Mouse (Mus musculus) heart, postnatal 14 days (tissue): Measurements from ENCODE around the gene Csnk1e. TPM values are rescaled to one million over a fixed set of nuclear protein-coding genes. Genes with fewer than 3 reads are reported as not detected.
"Not testable (repeated sequence)": the region's sequence is repeated elsewhere in the genome, so short reads cannot be mapped to it uniquely, and the experiment has no call there.

Experiments used
- DNase-seq, 2 experiments: peaks; one replicate each; pipeline ENCODE4 v3.0.0; 2021 to 2022
- intact Hi-C: fragments of 180-260 bp; cut with DNase I; formaldehyde crosslinking; loops from one replicate; pipeline ENCODE4 v1.15.1; 2025
- long read RNA-seq, 2 experiments: library from polyadenylated mRNA; stranded (forward); transcript quantifications; one replicate each; pipeline ENCODE4 v2.0.0; 2021
- total RNA-seq, 2 experiments: library from RNA; stranded (reverse); gene quantifications; 2 replicates each; pipeline ENCODE4 v1.2.3; 2021

Gene Csnk1e
- total RNA-seq, result 10 to 100 TPM; 62.3 to 67.3 TPM
- long read RNA-seq, experiment 1, transcript Csnk1e-201 (11 exons, 2,694 nt), result minor isoform, 7 of 84 reads
- long read RNA-seq, experiment 1, transcript Csnk1e-202 (11 exons, 1,391 nt), result major isoform, 59 of 84 reads
- long read RNA-seq, experiment 1, partial matches to known transcripts, result 4 of 84 reads
- long read RNA-seq, experiment 1, other reads (novel, unspliced or antisense), result 13 of 84 reads
- long read RNA-seq, experiment 2, transcript Csnk1e-202 (11 exons, 1,391 nt), result major isoform, 37 of 59 reads
- long read RNA-seq, experiment 2, transcript Csnk1e-201 (11 exons, 2,694 nt), result minor isoform, 7 of 59 reads
- long read RNA-seq, experiment 2, partial matches to known transcripts, result 4 of 59 reads
- long read RNA-seq, experiment 2, other reads (novel, unspliced or antisense), result 10 of 59 reads

- intact Hi-C loops, result no loop called here
Observed at GRCm38 (mm10) chr15:79455106-79455810, at the start of gene Csnk1e. TSS of gene Csnk1e (minus strand) at chr15:79455566.

DNA sequence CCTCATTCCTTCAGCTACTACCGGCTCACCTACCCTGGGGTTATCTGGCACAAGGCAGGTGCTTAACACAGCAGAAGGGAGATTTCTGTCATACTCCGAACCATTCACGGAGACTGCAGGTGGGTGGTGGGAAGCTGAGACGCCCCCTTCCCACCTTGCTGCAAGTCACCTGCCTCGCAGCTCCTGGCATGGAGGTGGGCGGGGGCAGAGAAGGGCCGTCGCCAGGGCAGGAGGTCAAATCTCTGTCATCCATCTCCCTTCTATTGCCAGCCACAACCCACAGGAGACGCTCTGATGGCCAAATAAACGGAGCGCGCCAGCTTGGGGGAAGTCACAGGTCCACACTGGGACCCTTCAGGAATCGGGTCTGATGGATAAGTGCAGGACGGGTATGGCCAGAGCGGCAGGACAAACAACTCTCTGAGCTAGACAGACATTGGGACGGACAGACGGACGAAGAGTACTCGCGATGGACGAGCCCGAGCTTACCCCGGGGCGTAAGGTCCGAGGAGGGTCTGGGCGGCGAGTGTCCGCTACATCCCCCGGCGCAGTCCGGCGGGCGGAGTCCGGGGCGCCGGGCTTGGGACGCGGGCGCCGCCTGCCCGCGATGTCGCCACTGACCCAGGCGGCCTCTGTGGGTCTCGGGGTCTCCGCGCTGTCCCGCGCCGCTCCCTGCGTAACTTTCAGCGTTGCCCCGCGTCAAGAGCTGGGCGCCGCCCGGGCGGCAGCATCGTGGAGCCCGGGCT, 49.5 kb upstream of the Csnk1e start, which contains the start of gene Kcnj4:
Gene Kcnj4 (minus strand): TSS at position 535 of the 746 bp plus-strand sequence.
- intact Hi-C loops, result no loop called here
- no peak for DNase-seq

More at GRCm38 (mm10) chr15:79455106-79455810, at the start of gene Csnk1e:
- DNase-seq, result peak; percentile 75 to 78

DNA sequence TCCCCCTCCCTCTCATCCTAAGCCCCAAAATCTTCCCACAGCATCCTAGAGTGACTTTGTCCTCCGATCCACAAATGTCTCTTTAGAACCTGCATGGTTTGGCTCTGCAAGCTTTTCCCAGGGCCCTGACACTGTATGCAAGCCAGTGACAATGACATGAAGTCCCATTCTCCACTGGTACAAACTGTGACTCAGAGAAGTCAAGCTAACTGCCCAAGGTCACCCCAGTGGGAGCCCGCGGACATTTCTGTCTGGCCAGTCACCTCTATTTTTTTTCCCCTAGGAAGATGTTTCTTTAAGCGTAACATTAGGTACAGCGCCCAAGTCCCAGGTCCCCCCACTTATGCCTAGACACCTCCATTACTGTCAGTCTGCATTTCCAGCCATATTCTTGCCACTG, 48.1 kb upstream of the Csnk1e start:
- intact Hi-C loops, result no loop called here
- DNase-seq, result no peak

DNA sequence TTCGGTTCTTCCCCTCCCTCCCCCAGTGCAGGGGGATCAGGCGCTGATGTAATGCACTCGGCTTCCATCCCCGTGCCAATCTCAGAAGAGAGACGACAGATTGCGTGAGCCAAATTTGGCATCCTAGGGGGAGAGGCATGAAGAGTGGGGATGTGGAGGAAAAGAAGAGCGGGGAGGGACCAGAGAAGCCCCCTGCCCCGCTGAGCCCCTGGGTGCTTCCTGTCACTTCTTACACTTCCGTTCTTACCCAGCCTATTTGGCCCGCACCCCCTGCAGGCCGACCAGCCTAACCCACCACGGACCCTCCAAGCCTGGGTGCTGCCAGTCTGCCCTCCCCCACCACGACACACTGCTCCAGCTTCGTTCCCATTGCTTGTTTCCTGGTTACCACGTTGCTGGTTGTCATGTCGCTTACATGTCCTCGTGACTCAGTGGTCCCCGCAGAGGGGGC, 47.5 kb upstream of the Csnk1e start:
- no peak for DNase-seq
- intact Hi-C loops, result no loop called here

- intact Hi-C loops, result no loop called here
- no peak for DNase-seq
Observed at GRCm38 (mm10) chr15:79500110-79500509, 44.7 kb upstream of the Csnk1e start.

DNA sequence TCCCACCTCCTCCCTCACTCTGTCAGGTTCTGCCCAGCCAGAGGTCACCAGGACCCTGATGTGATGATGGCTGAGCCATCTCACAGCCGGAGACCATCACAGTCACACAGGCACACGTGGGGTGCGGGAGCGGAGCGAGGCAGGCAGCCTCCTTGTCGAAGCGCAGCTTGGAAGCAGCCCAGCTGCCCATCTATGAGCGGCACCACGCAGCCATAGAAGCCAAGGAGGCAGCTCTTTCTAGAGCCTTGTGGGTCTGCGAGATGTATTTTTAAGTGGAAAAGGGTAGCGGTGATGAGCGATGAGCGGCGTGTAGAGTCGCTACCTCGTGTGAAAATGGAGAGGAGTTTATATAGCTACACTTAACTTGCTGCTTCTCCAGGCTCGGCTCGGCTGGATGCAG, 38.2 kb upstream of the Csnk1e start:
- intact Hi-C loops, result no loop called here
- no peak for DNase-seq

DNA sequence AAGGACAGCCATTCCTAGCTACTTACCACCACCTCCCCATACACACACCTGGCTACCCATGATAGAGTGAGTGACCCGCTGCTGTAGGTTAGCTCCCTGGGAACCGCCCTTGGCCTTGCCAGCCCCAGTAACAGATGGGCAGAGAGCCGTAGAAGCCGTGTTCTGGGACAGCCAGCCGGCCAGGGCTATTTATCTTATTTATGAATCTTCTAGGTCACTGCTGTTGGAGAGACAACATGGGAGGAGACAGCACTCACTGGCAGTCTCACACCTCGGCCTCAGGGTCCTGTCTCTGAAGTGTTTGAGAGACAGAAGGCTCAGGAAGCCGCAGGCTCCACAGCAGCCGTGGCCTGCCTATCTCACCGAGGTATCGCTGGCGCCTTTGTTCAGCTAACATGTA, 34.1 kb upstream of the Csnk1e start:
- intact Hi-C loops, result no loop called here
- no peak for DNase-seq

- intact Hi-C loops, result no loop called here
Observed at GRCm38 (mm10) chr15:79481181-79481688, 25.9 kb upstream of the Csnk1e start.

GRCm38 (mm10) chr15:79477227-79477626, 21.9 kb upstream of the Csnk1e start:
- intact Hi-C loops, result no loop called here
- DNase-seq, result no peak

More at GRCm38 (mm10) chr15:79481181-79481688, 25.9 kb upstream of the Csnk1e start:
- no peak for DNase-seq

DNA sequence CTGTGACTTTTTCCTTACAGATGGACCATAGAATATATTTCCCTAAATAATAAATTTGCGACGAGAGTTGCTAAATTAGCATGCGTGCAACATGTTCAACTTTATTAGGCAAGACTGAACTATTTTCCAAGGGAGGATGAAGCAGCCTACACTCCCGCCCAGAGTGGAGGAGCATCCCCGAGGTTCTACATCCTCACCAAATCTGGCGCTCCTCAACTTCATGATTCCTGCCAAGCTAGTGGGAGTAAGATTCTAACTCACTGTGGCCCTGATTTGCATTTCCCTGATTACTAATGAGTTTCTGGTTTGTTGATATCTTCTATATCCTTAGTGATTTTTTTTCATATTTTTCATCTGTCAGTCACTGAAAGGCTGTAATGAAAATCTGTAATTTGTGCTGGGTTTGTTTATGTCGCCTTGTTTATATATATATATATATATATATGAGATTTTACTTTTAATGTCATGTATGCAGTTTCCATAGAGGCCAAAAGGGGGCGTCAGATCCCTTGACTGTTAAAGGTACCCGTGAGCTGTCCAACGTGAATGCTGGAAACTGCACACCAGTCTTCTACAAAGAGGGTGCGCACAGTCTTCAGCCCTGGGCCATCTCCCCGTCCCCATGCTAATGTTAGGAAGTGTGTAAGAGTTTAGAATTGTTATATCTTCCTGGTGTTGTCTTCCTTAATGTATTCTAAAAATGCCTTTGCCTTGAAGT, 18.4 kb upstream of the Csnk1e start:
- DNase-seq, result no peak
- intact Hi-C loops, result loop anchor here (5.0 kb wide), 1 partner anchor 134 kb away; the partner anchor contains the start of gene Dmc1

GRCm38 (mm10) chr15:79473042-79473441, 17.7 kb upstream of the Csnk1e start:
- no peak for DNase-seq
- intact Hi-C loops, result loop anchor here (5.0 kb wide), 1 partner anchor 134 kb away; the partner anchor contains the start of gene Dmc1

GRCm38 (mm10) chr15:79471095-79471494, 15.7 kb upstream of the Csnk1e start:
- DNase-seq, result no peak
- intact Hi-C loops, result loop anchor here (5.0 kb wide), 1 partner anchor 136 kb away; the partner anchor contains the start of gene Dmc1

GRCm38 (mm10) chr15:79470583-79470982, 15.2 kb upstream of the Csnk1e start:
- intact Hi-C loops, result loop anchor here (5.0 kb wide), 1 partner anchor 137 kb away; the partner anchor contains the start of gene Dmc1
- DNase-seq, result peak in 1 of 2 experiments; percentile 17

GRCm38 (mm10) chr15:79469577-79469976, 14.2 kb upstream of the Csnk1e start:
- intact Hi-C loops, result loop anchor here (5.0 kb wide), 1 partner anchor 242 kb away; the partner anchor contains the start of genes Gm49486 and Pick1

GRCm38 (mm10) chr15:79466601-79467286, 11.4 kb upstream of the Csnk1e start:
- intact Hi-C loops, result loop anchor here (1.0 to 5.0 kb wide), 5 partner anchors 56 to 239 kb away; partner anchors contain the start of genes Gm49486 and Pick1

More at GRCm38 (mm10) chr15:79469577-79469976, 14.2 kb upstream of the Csnk1e start:
- no peak for DNase-seq

GRCm38 (mm10) chr15:79456546-79456945, 1.2 kb upstream of the Csnk1e start:
- intact Hi-C loops, result no loop called here
- no peak for DNase-seq

More at GRCm38 (mm10) chr15:79466601-79467286, 11.4 kb upstream of the Csnk1e start:
- DNase-seq, result peak; percentile 89 to 95

- intact Hi-C loops, DNase-seq: not testable (repeated sequence)
Observed at GRCm38 (mm10) chr15:79456104-79456503, 738 bp upstream of the Csnk1e start.

- intact Hi-C loops, result no loop called here
- DNase-seq, result no peak
Observed at GRCm38 (mm10) chr15:79453831-79454230, 1.5 kb downstream of the Csnk1e start.

- DNase-seq, result no peak
- intact Hi-C loops, result no loop called here
Observed at GRCm38 (mm10) chr15:79448041-79448440, 7.3 kb downstream of the Csnk1e start.
